ENCODE assay signal across 7 mouse cellular contexts in the genomic region with DNA sequence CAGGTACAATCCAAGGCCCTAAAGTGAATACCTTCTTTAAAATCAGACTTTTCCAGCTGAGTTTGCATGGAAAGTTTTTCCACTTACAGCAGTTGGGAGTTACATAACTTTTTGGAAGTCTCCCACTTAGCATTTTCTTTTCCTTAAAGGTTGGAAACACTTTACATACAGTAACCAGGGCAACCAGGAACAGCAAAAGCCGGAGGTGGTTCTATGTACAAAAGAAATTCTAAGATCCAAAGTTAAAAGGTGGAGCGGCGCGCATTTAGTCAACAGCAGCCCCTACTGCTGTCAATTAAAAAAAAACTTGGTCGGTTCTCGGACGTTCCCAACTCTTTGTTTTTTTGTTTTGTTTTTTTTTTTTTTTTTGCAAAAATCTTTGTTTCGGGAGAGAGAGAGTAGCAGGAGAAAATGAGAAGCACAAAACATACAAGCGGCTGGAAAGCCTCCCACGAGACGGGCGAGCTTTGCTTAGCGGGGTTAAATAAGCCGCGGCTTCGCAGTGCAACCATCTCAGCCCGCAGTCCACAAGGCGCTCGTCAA. TPM values are rescaled to one million over a fixed set of nuclear protein-coding genes. Genes with fewer than 3 reads are reported as not detected.
A peak's percentile ranks its signal among the peaks of the same experiment; 100 is the strongest.
DNase-seq lines count a peak whose midpoint lies in the region; ATAC-seq and TF ChIP-seq lines count a peak whose summit lies in the region.

No protein-coding gene starts in this region.

- H3K9ac ChIP-seq in neural tube, embryonic 11.5 days (ENCODE audit: low read length) = peak overlapping the region; percentile 94
- peak overlapping the region; percentile 83 for H3K9ac ChIP-seq in hindbrain, embryonic 12.5 days
- H3K9ac ChIP-seq in liver, embryonic 12.5 days = peak overlapping the region; percentile 96
- peak overlapping the region; percentile 97 for H3K9ac ChIP-seq in stomach, postnatal 0 days (ENCODE audit: low read length)

- peak overlapping the region; percentile 69 for H3K4me3 ChIP-seq in neural tube, embryonic 11.5 days (ENCODE audit: low read depth, low read length)
- H3K4me3 ChIP-seq in hindbrain, embryonic 12.5 days = peak overlapping the region; percentile 74
- H3K4me3 ChIP-seq in liver, embryonic 12.5 days = peak overlapping the region; percentile 92
- peak overlapping the region; percentile 92 for H3K4me3 ChIP-seq in stomach, postnatal 0 days (ENCODE audit: low read depth, low read length)

- peak overlapping the region; percentile 73; the same call in 1 of the 2 replicates for H3K27ac ChIP-seq in neural tube, embryonic 11.5 days (ENCODE audit: low read depth, low read length)
- H3K27ac ChIP-seq in hindbrain, embryonic 12.5 days = peak overlapping the region; percentile 87
- peak overlapping the region; percentile 86 for H3K27ac ChIP-seq in liver, embryonic 12.5 days
- H3K27ac ChIP-seq in stomach, postnatal 0 days (replicated peaks) = peak overlapping the region; percentile 93

- peak overlapping the region; percentile 69 for H3K4me2 ChIP-seq in neural tube, embryonic 11.5 days (ENCODE audit: low read depth)
- H3K4me2 ChIP-seq in hindbrain, embryonic 12.5 days (replicated peaks) = peak overlapping the region; percentile 68
- H3K4me2 ChIP-seq in liver, embryonic 12.5 days = peak overlapping the region; percentile 76
- H3K4me2 ChIP-seq in stomach, postnatal 0 days (replicated peaks; ENCODE audit: low read depth) = peak overlapping the region; percentile 62

- H3K4me1 ChIP-seq in neural tube, embryonic 11.5 days (ENCODE audit: control insufficient read depth, insufficient read depth, low read length) = peaks cover 6% of the 10 kb centered on the region; the same call in 1 of the 2 replicates
- peaks cover 14% of the 10 kb centered on the region for H3K4me1 ChIP-seq in hindbrain, embryonic 12.5 days
- H3K4me1 ChIP-seq in liver, embryonic 12.5 days = peaks cover 21% of the 10 kb centered on the region
- H3K4me1 ChIP-seq in stomach, postnatal 0 days (replicated peaks; ENCODE audit: control insufficient read depth, insufficient read depth) = peaks cover 7% of the 10 kb centered on the region

- no peaks in the 10 kb centered on the region for H3K9me3 ChIP-seq in neural tube, embryonic 11.5 days (ENCODE audit: control insufficient read depth, low read length)
- no peaks in the 10 kb centered on the region for H3K9me3 ChIP-seq in hindbrain, embryonic 12.5 days (replicated peaks)
- no peaks in the 10 kb centered on the region for H3K9me3 ChIP-seq in liver, embryonic 12.5 days (replicated peaks)
- no peaks in the 10 kb centered on the region for H3K9me3 ChIP-seq in stomach, postnatal 0 days (ENCODE audit: control insufficient read depth, low read length)

- no peak for ATAC-seq in neural tube, embryonic 11.5 days (ENCODE audit: insufficient read depth, low FRiP score, low TSS enrichment)
- no peak for ATAC-seq in hindbrain, embryonic 12.5 days (ENCODE audit: low FRiP score)
- no peak for ATAC-seq in liver, embryonic 12.5 days
- no peak for ATAC-seq in stomach, postnatal 0 days (ENCODE audit: low FRiP score, low TSS enrichment)

- no peaks in the 10 kb centered on the region for H3K27me3 ChIP-seq in neural tube, embryonic 11.5 days (ENCODE audit: control insufficient read depth, insufficient read depth, low read length)
- H3K27me3 ChIP-seq in hindbrain, embryonic 12.5 days = no peaks in the 10 kb centered on the region
- no peaks in the 10 kb centered on the region; the same call in 1 of the 2 replicates for H3K27me3 ChIP-seq in liver, embryonic 12.5 days (replicated peaks)
- no peaks in the 10 kb centered on the region for H3K27me3 ChIP-seq in stomach, postnatal 0 days (ENCODE audit: control insufficient read depth, insufficient read depth, low read length)

- no peaks in the 10 kb centered on the region; the same call in 1 of the 2 replicates for H3K36me3 ChIP-seq in neural tube, embryonic 11.5 days (ENCODE audit: control insufficient read depth, insufficient read depth, low read length)
- peaks cover 19% of the 10 kb centered on the region for H3K36me3 ChIP-seq in hindbrain, embryonic 12.5 days
- peaks cover 33% of the 10 kb centered on the region for H3K36me3 ChIP-seq in liver, embryonic 12.5 days
- peaks cover 6% of the 10 kb centered on the region; the same call in 1 of the 2 replicates for H3K36me3 ChIP-seq in stomach, postnatal 0 days (ENCODE audit: control insufficient read depth, insufficient read depth, low read length)

- WGBS in neural tube, embryonic 11.5 days = under 1% methylated on average over 19 of the region's 19 CpGs
- under 1% methylated on average over 19 of the region's 19 CpGs for WGBS in hindbrain, embryonic 12.5 days
- under 1% methylated on average over 19 of the region's 19 CpGs for WGBS in liver, embryonic 12.5 days (ENCODE audit: insufficient replicate concordance)
- WGBS in stomach, postnatal 0 days = under 1% methylated on average over 19 of the region's 19 CpGs

- DNase-seq in neural tube, embryonic 11.5 days (ENCODE audit: low spot score) = no peak
- no peak for DNase-seq in neural tube, embryonic 10.5 days (ENCODE audit: extremely low spot score, low spot score)
- DNase-seq in embryo, embryonic 11 days = peak; percentile 43
- no peak for DNase-seq in stomach, postnatal 0 days (ENCODE audit: low spot score)
- DNase-seq in gastrocnemius, adult 8-10 months (ENCODE audit: low spot score in 2 of 2) = no peak

- TF ChIP-seq CTCF in stomach, postnatal 0 days (IDR thresholded peaks at IDR 0.05; ENCODE audit: low read depth) = no peak

- TF ChIP-seq EP300 in stomach, postnatal 0 days (optimal IDR thresholded peaks at IDR 0.05) = no peak

RNA-seq across cellular contexts. Expression of a gene that starts 0.6 kb away (rescaled TPM):
- 159 and 164 TPM in 2 replicates for polyA plus RNA-seq in neural tube, embryonic 11.5 days (2014; fragmentation: Nextera tagmentation; extraction: Ambion mirVana)
- 132 and 134 TPM in 2 replicates for polyA plus RNA-seq in hindbrain, embryonic 12.5 days (2016; fragmentation: Nextera tagmentation; extraction: Ambion mirVana)
- 82.5 and 85.6 TPM in 2 replicates for polyA plus RNA-seq in liver, embryonic 12.5 days (2016; fragmentation: Nextera tagmentation; extraction: Ambion mirVana)
- polyA plus RNA-seq in stomach, postnatal 0 days (2015; fragmentation: Nextera tagmentation; extraction: Ambion mirVana) = 71.5 and 75.5 TPM in 2 replicates
- total RNA-seq in gastrocnemius, adult 8-10 months (2022) = 10 to 100 TPM; 46.5 to 56.6 (median 52.5) TPM

RNA-seq across cellular contexts. Expression of a gene that starts 23.0 kb away (rescaled TPM):
- polyA plus RNA-seq in neural tube, embryonic 11.5 days (2014; fragmentation: Nextera tagmentation; extraction: Ambion mirVana) = not detected in 2 replicates
- not detected in 2 replicates for polyA plus RNA-seq in hindbrain, embryonic 12.5 days (2016; fragmentation: Nextera tagmentation; extraction: Ambion mirVana)
- polyA plus RNA-seq in liver, embryonic 12.5 days (2016; fragmentation: Nextera tagmentation; extraction: Ambion mirVana) = not detected in 2 replicates
- polyA plus RNA-seq in stomach, postnatal 0 days (2015; fragmentation: Nextera tagmentation; extraction: Ambion mirVana) = not detected in 2 replicates
- total RNA-seq in gastrocnemius, adult 8-10 months (2022) = not detected

RNA-seq across cellular contexts. Expression of a gene that starts 27.7 kb away (rescaled TPM):
- polyA plus RNA-seq in neural tube, embryonic 11.5 days (2014; fragmentation: Nextera tagmentation; extraction: Ambion mirVana) = 45.6 and 47.0 TPM in 2 replicates
- polyA plus RNA-seq in hindbrain, embryonic 12.5 days (2016; fragmentation: Nextera tagmentation; extraction: Ambion mirVana) = 48.1 and 53.9 TPM in 2 replicates
- polyA plus RNA-seq in liver, embryonic 12.5 days (2016; fragmentation: Nextera tagmentation; extraction: Ambion mirVana) = 34.5 and 39.2 TPM in 2 replicates
- polyA plus RNA-seq in stomach, postnatal 0 days (2015; fragmentation: Nextera tagmentation; extraction: Ambion mirVana) = 21.7 and 21.8 TPM in 2 replicates
- 1 to 10 TPM; 4.2 to 6.2 (median 5.3) TPM for total RNA-seq in gastrocnemius, adult 8-10 months (2022)

RNA-seq across cellular contexts. Expression of a gene that starts 27.8 kb away (rescaled TPM):
- 287 and 298 TPM in 2 replicates for polyA plus RNA-seq in neural tube, embryonic 11.5 days (2014; fragmentation: Nextera tagmentation; extraction: Ambion mirVana)
- polyA plus RNA-seq in hindbrain, embryonic 12.5 days (2016; fragmentation: Nextera tagmentation; extraction: Ambion mirVana) = 241 and 269 TPM in 2 replicates
- polyA plus RNA-seq in liver, embryonic 12.5 days (2016; fragmentation: Nextera tagmentation; extraction: Ambion mirVana) = 211 and 219 TPM in 2 replicates
- 226 and 238 TPM in 2 replicates for polyA plus RNA-seq in stomach, postnatal 0 days (2015; fragmentation: Nextera tagmentation; extraction: Ambion mirVana)
- 100 to 1,000 TPM; 143 to 183 (median 163) TPM for total RNA-seq in gastrocnemius, adult 8-10 months (2022)

RNA-seq across cellular contexts. Expression of a gene that starts 42.6 kb away (rescaled TPM):
- not detected in 2 replicates for polyA plus RNA-seq in neural tube, embryonic 11.5 days (2014; fragmentation: Nextera tagmentation; extraction: Ambion mirVana)
- polyA plus RNA-seq in hindbrain, embryonic 12.5 days (2016; fragmentation: Nextera tagmentation; extraction: Ambion mirVana) = not detected in 2 replicates
- polyA plus RNA-seq in liver, embryonic 12.5 days (2016; fragmentation: Nextera tagmentation; extraction: Ambion mirVana) = not detected in 2 replicates
- polyA plus RNA-seq in stomach, postnatal 0 days (2015; fragmentation: Nextera tagmentation; extraction: Ambion mirVana) = not detected in 2 replicates
- not detected for total RNA-seq in gastrocnemius, adult 8-10 months (2022)
